Mouse (Mus musculus) spleen, adult 2 months (tissue): Measurements from ENCODE around the gene Rflna.

Experiments
- CTCF ChIP-seq: fragments of 200-500 bp; IDR thresholded peaks from 2 replicates; pipeline ENCODE4 v1.5.1; 2011; ENCODE audit warnings: mild to moderate bottlenecking, inconsistent platforms; ENCODE audit not compliant: insufficient read depth, insufficient read length, insufficient replicate concordance; ENCODE audit errors: extremely low read depth
- POLR2A ChIP-seq: fragments of 200-500 bp; IDR thresholded peaks from 2 replicates; pipeline ENCODE4 v1.6.1; 2011; ENCODE audit warnings: low read depth, low read length, inconsistent platforms

- TF ChIP-seq CTCF (no peak), POLR2A (no peak)
These were observed 39.0 kb upstream of the Rflna start for GRCm38 (mm10) chr5:124963806-124964672.
